Mouse (Mus musculus) lung, postnatal 4 days (tissue): ENCODE results near the gene Ankrd23.

Experiments
- DNase-seq, 2 experiments: peaks; one replicate each; pipeline ENCODE4 v3.0.0; 2021

Ankrd23 gene

DNA sequence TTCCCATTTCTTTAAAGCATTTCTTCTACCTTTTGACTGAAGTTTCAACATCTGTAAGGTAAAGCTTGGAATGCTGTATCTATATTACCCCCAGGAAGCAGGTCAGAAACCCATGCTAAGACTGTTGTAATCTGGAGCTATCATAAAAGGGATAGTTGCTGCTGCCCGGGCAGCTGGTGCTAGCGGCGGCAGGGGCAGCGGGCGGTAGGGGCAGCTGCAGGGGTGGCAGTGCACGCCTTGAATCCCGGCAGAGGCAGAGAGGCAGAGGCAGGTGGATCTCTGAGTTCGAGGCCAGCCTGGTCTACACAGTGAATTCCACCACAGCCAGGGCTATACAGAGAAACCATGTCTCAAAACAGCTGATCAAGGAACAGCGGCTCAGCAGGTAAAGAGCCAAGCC lies 6.2 kb upstream of the Ankrd23 start:
- no peak for DNase-seq

DNA sequence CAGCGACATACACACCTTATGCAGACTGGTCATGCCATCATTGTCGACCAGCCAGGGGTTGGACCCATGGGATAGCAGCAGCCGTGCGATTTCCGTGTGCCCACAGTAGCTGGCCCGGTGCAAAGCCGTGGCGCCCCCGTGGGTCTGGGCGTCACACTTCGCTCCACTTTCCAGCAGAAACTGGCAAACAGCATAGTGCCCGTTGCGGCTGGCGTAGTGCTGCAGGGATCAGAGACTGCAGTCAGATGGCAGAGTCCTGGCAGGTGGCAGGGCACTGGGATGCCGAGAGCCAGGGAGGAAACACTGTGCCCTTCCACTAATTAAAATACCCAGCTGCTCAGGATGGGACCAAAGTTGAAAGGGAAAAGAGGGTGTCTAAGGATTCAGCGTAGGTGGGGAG lies 5.2 kb upstream of the Ankrd23 start:
- DNase-seq, result no peak

DNA sequence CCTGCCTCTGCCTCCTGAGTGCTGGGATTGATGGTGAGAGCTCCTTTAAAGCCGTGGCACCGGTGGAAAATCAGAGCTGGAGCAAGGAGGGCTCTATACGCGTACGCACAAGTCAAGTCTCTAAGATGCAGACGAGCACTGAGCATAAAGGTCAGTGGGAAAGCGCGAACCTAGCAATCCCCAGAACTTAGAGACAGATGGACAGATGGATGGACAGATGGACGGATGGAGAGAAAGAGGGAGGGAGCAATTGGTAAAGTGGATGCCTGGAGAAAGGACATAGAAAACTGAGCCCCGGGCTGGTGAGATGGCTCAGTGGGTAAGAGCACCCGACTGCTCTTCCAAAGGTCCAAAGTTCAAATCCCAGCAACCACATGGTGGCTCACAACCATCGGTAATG lies 4.1 kb upstream of the Ankrd23 start:
- no peak for DNase-seq

DNA sequence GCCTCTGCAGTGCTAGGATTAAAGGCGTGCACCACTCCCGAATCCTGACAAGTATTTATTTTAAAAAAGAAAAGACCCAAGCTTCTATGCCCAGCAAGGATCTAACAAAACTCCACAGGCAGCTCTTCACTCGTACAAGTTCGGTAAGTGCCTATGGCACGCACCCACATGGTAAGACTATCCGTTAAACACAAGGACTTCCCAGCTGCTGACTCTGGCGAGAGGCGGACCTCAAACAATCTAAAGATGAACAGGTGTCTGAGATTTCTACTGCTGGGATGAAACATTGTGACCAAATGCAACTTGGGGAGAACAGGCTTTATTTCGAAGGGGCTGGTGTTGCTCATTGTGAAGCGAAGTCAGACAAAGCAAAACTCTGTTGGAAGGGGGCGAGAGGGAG lies 3.4 kb upstream of the Ankrd23 start:
- no peak for DNase-seq

DNA sequence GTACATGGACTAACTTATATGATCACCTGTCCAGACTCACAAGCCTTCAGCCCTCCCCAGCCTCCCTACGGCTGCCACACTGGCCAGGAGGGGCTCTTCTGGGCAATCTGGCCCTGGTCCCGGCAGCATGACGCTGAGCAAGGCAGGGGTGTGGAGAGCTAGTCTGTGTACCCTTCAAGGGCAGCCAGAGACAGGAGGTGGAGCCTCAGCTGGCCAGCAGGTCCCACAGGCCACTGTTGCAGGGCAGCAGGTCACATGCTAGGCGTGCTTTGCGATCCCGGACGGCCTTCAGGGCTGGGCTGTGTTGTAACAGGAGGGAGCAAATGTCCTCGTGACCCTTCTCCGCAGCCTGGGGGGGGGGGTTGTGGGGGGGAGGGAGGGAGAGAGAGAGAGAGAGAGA lies 2.5 kb upstream of the Ankrd23 start, which contains the start of gene Gm42417:
Gene Gm42417 (minus strand): TSS at position 244 of the 400 bp plus-strand sequence.
- DNase-seq, result peak; percentile 73 to 91

DNA sequence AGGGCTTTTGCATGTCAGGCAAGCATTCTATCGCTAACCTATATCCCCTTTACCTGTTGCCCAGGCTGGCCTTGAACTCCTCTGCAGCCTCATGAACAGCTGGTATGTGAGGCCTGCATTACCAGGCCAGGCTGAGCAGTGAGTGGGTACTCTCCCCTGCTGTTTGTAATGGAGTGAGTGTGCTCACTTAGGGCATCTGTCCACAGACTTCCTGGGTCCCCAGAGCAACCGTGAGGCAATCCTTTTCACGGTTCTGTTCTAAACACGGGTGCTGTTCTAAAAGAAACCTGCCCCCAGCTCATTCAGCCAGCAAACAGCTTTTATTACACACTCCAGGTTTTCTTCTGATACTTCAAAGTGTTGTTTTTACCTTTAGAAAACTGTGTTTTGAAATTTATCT lies 2.0 kb upstream of the Ankrd23 start:
- DNase-seq, result no peak

DNA sequence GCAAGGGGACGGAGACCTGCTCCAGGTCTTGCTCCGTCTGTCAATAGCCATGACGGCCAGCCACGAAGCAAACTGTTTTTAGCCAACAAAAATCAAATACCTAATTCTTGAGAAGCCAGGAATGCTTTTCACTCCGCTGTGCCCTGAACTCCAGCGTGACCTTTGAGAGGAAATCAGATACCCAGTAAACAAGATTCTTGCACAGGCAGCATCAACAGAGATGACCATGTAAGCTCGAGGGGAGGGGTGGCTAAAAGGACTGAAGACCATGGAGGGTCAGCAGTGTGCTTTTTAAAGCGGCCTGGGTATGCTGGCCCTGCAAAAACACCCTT lies 320 bp downstream of the Ankrd23 start:
- no peak for DNase-seq

DNA sequence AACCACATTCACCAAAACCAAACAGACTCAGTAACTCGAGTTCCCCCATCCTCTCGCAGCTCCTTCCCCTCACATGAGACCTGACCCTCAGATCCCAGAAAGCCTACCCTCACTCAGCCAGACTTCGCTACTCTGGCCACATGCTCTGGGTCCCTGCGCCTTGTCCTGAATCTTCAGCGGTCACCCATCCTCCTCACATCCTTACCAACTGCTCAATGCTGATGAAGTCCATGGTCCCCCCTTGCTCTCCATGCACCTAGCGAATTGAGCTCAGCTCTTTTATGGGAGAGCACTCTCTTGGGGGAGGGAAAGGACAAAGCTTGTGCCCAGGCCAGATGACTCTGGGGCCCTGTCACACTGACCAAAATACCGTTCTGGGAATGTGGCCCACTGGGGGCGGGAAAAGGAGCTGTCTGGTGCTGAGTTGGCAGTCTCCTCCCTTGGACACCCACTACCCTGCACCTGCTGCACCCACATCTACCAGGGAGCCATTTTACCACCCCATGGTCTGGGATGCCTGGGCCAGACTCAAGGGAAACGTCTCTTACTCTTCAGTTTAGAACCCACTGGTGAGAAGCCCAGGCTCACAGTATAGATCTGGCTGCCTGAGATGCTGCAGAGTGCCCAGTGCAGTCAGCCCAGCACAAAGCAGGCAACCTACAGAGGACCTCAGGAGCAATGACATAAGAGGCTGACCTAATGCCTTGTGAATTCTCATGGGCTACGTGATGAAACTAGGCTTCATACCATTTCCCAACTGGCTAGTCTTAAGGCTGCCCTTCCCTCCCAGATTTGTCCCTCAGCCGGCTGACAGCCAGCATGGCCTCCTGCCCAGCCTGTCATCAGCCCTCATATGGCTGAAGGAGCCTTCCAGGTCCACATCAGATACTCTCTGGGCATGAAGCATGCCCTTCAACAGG lies 946 bp downstream of the Ankrd23 start:
- peak; percentile 68 to 83 for DNase-seq

DNA sequence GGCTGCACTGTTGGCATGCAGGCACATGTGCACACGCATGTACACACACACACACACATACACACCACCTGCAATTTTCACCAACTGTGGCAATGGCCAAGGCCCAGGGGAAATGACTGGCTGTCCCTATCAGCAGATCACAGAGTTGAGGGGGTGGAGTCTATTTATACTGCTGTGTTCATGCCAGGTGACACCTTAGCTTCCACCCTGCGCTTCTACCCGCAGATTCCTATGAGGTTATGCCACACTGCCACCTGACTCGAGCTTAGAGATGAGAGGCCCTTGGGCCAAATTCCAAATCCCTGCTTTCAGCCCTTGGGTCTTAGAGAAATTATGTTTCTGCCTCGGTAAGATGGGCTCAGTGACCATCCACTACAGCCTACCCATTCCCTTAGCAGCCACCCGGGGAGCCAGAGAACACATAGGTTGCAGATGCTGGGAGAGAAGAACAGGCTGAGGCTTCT lies 2.1 kb downstream of the Ankrd23 start:
- DNase-seq, result peak; percentile 51 to 60

DNA sequence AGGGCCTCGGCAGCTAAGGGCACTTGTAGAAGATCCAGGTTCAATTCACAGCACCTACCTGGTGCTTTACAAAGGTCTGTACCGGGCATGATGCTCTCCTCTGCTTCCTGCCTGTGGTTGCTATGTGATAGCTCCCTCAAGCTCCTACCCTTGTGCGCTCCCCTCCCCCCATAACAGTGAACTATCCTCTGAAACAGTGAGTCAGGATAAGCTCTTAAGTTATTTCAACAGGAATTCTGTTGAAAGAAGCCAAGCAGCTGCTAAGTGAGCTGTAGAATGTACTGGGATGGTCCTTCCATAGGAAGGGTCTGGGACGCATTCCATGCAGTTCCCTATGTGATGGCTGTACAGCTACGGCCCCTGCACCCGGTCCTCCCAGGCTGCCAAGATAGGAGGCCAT lies 3.1 kb downstream of the Ankrd23 start:
- DNase-seq, result no peak

DNA sequence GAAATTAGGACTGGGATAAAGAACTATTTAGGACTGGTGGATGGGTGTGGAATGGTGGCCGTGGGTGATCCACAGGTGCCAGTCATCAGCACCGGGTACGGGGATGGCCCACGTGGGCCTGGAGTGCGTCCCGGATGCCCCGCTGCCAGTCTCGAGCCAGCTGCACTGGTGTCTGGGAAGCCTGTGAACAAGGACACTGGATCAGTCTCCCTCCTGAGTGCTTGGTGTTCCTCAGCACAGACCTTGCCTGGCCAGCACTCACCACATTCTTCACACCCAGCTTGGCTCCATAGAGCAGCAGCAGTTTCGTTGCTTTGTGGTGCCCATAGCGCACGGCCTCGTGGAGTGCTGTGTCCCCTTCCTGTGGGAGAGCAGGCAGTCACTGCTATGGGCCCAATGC lies 5.2 kb downstream of the Ankrd23 start:
- no peak for DNase-seq

DNA sequence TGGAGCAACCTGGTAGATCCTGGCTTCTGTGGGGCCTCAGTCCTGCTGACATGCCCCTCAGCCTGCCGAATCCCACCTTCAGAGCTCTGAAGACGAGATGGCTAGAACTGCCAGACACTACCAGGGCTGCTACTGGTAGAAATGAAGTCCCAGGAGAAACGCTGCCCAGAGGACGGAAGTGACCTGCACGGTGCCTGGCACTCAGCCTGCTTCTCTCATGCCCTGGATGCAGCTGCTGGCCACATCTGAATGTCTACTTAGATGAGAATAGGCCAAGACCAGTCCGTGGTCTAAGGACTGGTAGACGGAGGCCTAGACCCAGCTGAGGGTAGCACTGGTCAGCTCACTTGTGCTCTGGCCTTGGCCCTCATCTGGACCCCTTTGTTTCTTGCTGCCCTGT lies 5.7 kb downstream of the Ankrd23 start:
- no peak for DNase-seq

DNA sequence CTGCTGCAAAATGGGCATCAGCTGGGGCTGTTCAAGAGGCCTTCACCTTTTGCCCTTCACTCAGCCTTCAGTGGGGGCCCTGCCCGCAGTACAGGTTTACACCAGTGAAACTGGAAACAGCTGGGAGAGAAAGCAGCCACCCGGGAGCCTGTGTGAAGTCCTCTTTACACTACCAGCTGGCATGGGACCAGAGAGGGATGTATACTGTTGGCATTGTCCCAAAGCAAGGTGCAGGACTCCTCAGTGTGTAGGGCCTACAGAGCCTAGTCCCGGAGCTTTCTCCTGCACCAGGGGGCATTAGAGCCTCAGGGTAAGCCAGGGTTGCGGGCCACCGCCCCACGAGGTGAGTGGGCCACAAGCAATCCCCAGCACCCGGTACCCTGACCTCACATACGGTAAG lies 6.2 kb downstream of the Ankrd23 start:
- no peak for DNase-seq

DNA sequence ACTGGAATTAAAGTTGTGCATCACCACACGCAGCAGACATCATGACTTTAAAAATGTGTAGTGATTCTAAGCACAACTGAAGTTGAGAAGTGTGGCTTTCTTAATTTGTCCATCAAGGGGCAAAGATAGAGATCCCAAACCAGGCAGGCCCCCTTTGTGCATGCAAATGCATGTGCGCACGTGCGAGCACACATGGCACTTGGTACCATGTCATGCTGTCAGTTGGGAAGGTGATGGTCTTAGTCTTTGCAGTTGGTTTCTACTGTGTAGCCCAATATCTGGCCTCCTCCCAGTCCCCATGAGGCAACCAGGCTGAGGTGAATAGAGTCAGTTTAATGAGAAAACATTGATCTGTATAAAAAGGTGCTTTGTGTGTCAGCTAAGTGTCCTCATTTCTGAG lies 6.8 kb downstream of the Ankrd23 start:
- no peak for DNase-seq

DNA sequence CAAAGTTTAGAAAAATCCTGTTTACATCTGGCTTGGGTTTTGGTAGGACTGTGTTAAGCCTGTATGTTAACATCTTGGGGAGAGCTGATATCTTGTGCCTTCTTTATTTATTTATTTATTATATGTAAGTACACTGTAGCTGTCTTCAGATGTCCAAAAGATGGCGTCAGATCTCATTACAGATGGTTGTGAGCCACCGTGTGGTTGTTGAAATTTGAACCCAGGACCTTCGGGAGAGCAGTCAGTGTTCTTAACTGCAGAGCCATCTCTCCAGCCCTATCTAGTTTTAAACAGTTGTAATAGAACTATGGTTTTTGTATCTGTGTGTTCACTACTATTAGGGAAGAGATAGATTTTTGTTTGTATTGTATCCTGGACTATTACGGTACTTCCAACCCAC lies 7.4 kb downstream of the Ankrd23 start:
- DNase-seq, result no peak

DNA sequence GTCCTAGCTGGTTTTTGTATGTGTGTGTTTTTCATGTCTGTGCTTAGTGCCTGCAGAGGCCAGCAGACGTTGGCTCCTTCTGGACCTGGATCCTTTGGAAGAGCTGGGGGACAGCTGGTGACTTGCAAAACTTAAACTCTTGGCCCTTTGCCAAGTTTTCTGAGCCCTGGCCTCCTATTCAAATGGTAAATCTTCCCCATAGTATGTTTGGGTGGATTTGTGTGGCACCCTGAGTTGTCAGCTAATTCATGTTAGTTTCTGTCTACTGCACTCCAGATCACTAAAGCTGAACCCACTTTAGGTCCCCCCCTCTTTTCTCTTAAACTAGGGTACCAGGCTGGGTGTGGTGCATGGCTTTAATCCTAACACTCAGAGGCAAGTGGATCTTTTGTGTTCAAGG lies 8.3 kb downstream of the Ankrd23 start:
- peak in 1 of 2 experiments; percentile 51 for DNase-seq

DNA sequence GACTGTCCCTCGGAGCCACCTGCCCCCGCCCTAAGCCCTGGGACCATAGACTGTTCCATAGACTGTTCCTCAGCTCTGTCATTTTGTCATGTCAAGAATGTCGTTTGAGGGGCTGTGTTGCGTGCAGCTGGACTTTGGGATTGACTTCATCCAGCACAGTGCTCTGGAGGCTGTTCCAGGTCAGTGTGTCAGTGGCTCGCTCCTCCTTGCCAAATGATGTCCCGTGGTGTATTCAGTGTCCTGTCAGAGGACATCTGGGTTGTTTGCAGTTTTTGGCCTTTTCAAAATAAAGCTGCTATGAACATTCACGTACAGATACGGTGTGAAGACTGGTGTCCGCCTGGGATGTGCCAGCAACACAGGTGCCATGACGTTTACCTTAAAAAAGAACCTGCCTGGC lies 9.8 kb downstream of the Ankrd23 start:
- DNase-seq, result no peak

DNA sequence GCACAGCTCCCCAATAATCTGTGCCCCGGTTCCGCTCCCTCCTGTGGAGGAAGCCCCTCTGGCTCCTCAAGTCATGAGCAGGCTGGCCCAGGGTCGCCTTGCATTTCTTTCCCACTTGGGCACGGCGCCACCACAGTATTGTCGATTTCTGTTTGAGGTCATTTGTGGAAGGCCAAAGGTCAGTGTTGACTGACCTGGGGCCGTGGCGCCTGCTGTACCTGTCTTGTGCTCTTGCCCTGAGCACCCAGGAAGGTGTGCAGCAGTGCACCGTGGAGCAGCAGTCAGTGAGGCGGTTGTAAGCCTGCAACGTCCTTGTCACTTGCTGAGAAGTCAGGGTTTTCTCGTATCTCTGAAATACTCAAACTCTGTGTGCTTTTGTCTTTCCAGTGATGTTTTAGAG lies 10.9 kb downstream of the Ankrd23 start:
- DNase-seq, result no peak

DNA sequence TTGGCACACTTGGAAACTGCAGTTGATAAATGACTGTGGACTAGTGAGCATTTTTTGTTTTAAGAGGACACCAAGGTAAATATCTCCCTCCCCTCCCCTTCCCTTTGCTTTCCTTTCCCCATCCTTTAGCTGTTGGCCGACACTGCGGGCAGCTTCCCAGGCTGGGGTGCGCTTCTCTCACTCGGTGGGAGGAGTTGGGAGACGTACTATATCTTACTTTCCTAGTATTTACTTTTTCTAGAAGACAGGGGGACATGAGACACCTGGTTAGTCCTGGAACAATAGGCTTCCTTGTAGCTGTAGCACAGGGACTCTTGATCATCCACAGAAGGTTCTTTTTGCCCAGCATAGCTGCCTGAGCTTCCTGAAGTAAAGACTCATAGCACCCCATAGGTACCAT lies 12.6 kb downstream of the Ankrd23 start:
- no peak for DNase-seq

DNA sequence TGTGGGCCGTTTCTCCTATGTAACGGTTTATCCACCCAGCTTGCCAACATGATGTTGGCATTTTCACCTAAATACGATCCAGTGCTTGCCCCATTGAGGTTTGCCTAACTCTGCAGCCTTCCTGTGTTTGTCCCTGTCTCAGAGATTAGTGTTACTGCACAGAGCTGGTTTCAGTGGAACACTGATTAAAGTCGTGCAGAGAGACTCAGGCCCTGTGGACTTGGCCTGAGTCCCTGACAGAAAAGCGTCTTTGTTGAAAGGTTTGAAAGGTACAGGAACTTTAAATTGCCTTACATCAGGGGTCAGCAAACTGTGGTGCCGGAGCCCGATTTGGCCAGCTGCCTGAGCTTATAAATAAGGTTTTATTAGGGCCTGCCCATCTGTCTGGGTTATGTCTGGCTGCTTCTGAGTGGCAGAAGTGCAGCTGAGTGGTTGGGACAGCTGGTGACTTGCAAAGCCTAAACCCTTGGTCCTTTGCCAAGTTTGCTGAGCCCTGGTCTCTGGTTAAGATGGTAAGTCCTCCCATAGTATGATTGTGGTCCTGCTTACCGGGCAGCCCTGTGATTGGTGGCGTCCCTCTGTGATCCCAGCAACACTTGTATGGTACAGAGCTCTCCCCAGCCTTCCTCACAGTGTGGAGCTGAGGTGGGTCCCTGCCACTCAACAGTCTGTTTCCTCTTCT lies 13.2 kb downstream of the Ankrd23 start:
- DNase-seq, result no peak

DNA sequence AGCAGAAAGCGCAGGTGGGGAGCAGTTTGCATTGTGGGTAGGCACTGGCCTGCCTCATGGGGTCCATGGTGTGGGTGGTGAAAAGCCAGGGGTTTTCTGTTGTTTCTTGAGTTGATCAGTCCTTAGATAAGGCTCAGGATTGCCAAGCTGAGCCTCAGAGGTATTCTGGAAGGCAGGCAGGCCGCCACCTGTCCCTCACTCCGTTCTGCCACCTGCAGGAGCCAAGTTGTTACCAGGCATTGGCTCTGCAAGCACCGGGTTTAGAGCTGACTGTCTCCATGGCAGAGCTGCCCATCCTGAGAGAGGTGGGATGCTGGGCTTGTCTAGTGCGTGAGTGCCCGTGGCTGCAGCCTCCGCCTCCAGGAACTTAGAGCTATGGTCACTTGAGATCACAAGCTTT lies 14.5 kb downstream of the Ankrd23 start:
- DNase-seq, result no peak

DNA sequence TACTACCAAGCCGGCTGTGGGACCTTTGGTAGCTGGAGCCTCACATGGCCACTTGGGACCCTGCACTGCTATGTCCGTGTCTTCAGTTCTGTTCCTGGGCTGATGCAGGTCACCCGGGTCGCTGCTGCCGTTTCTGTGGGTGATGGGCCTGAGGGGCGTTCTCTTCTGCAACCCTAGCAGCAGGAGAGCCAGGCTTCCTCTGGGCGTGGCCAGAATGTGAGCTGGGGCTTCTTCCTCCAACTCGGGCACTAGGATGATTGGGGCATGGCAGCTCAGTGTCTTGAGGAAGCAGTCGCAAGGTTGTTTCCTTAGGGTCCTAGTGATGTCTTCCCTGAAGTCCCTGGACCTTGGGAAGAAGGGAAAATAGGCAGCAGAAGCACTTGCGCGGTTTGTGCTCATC lies 17.1 kb downstream of the Ankrd23 start:
- DNase-seq, result no peak

DNA sequence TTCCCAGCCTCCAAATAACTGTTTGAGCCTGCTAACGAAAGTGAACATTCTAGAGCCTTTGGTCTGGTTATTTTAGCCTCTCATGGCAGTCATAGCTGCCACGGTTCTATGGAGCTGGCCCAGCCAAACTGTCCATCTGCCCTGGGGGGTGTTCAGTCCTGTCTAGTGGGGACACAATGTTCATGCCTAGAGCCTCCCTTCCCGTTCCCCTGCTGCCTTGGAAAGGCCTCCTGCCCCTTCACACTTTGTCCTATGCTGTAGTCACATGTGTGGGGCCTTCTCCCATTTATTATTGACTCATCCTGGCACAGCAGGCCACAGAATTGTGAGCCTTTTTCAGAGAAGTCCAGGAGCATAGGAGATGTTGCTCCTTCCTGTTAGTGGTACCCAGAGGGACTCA lies 18.4 kb downstream of the Ankrd23 start:
- DNase-seq, result no peak

DNA sequence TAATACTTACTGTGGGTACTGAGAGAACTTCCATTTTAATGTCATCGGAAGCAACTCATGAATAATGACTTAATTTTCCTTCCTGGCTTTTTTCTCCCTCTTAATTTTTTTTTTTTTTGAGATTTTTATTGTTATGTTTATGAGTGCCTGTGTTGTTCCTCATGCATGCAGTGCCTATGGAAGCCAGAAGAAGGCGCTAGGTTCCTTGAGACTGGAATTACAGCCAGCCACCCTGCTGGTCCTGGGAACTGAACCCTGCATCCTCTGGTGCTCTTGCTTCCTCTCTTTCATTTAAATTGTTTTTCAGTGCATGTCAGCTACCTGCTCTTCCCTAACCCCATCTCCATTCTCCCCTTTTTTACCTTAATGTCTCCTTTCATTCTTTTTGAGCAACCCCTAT lies 23.0 kb downstream of the Ankrd23 start:
- DNase-seq, result peak in 1 of 2 experiments; percentile 57
